Mouse (Mus musculus) testis, adult 2 months (tissue): ENCODE measurements around the gene Phf14.

Experiments used
- CTCF ChIP-seq: fragments of 200-500 bp; IDR thresholded peaks from 2 replicates; pipeline ENCODE4 v1.5.1; 2012; ENCODE audit warnings: low read depth, mild to moderate bottlenecking, inconsistent platforms, low read length, moderate library complexity; ENCODE audit not compliant: control insufficient read depth, insufficient read depth, insufficient replicate concordance
- POLR2A ChIP-seq: fragments of 200-500 bp; IDR thresholded peaks from 2 replicates; pipeline ENCODE4 v1.6.1; 2012; ENCODE audit warnings: low read depth, mild to moderate bottlenecking, inconsistent platforms, low read length, moderate library complexity; ENCODE audit not compliant: control insufficient read depth

DNA sequence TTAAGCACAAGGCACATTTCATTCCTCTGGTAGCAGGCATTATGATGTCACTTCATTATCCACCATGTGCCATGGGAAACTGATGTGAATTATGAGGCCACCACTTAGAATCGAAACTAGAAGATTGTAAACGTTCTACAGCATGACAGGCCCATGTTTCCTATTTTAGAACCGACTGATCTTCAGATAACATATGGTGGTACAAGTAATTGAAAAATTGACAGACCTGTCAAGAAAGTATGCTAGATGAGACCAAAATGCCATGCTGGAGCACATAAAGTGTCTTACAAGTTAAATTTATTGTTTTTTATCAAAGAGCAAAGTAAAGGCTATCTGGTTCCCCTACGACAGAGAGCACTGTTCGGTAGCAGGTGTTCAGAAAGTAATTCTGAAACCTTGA, 172.8 kb downstream of the Phf14 start:
- TF ChIP-seq CTCF (no peak), POLR2A (no peak)
